Mouse (Mus musculus) embryo, embryonic 11 days (tissue): Measurements from ENCODE around the gene Samhd1.
A peak's percentile ranks its signal among the peaks of the same experiment; 100 is the strongest.

Experiments
- DNase-seq: peaks from one replicate; pipeline ENCODE4 v3.0.0-alpha.2; 2015

The Samhd1 gene

DNA sequence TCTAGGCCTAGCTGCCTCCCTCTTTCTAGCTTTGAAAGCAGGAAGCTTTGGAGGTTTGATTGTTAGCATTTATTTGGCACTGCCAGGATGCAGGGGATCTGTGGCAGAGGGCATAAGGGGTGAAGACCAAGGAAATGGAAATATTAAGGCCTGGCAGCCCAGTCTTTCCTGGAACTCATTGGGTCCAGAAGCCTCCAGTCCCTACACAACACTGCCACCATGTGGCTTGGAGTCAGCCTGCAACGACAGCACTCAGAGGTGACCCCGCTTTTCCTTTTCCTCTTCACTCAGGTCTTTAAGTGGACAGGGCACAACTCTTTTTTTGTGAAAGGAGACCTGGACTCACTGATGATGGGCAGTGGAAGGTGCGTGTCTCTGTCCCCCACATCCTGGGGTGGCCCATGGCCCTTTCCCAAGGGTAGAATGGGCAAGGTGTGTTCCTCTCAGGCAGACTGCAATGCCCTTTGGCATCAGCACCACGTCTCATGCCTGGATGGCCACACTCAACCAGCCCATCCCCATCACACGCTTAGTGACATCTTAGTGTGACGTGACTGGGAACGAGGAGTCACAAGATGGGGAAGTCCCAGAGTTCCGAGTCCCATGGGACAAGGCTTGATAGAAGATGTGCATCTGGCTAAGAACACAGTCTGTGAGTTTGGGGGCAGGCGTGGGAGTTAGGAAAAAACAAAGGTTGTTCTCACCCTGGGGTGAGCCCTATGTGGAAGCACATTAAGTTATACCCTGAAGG lies 39.9 kb downstream of the Samhd1 start:
- peak; percentile 80 for DNase-seq

DNA sequence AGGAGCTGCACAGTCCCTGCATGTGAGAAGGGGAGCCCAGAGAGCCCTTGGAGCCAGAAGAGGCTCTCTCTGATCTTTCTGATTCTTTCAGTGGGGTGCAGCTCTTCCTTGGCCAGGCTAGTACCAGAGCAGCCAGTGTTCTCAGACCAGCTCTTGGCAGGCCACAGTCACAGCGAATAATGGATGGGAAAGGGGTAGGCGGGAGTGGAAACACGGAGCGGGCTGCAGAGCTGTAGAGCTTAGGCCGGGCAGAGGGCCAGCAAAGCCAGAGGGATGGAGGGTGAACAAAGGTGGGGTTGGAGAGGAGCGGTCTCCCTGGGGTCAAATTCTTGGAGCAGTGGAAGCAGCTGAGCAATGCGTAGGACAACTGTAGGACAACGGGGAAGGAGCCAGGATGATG lies 43.0 kb downstream of the Samhd1 start:
- DNase-seq: no peak

DNA sequence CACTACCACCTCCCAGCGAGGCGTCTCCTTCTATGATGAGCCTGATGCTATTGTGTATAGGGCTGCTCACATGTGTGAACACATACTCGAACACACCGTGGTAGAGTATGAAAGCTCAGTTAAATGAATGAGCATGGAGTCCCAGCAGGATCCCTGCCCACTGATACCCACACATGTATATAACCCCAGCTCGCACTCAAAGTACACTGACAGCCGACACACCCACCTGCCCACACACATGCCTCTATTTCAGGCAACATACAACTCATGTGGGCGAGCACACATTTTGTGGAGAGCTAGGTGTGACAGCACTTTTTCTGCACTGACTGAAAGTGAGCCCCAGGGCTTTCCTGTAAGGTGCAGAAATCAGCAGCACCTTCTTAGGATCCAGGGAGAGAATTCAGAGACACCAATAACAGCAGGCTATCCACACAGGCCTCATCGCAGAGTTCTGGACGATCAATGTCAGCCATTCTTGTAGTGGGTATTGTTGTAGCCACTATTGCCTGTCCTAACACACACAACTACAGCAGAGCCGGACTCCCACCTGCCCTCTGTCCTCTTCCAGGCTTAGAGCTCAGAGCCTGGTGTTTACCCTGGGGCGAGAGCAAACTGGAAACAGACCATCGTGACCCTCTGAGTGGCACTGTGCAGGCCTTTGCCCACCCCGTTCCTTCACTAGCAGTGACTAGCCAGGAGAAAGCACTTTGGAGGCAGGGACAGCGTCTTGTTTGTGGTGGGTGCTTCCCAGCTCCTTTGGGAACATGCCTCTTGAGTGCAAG lies 47.3 kb downstream of the Samhd1 start:
- no peak for DNase-seq

DNA sequence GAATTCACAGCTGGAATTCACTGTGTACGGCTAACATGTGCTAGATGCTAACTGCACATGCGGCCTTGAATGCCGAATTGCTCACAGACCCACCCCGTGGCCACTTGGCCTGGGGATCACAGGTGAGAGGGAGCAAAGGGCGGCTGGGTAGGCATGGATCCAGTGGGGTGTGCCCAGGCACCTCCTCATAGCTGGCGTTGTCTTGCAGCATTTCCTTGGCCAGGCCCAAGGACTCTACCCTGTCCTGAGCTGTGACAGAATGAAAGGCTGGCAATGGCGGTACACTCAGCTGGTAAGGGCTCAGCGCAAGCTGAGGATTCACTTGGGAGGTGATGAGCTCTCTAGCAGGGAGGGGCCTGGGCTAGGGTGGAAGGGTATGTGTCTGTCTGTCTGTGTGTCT lies 48.3 kb downstream of the Samhd1 start, which contains the start of gene Tldc2:
TSS of gene Tldc2 (plus strand) at position 260 of the 400 bp plus-strand sequence.
- DNase-seq: no peak

DNA sequence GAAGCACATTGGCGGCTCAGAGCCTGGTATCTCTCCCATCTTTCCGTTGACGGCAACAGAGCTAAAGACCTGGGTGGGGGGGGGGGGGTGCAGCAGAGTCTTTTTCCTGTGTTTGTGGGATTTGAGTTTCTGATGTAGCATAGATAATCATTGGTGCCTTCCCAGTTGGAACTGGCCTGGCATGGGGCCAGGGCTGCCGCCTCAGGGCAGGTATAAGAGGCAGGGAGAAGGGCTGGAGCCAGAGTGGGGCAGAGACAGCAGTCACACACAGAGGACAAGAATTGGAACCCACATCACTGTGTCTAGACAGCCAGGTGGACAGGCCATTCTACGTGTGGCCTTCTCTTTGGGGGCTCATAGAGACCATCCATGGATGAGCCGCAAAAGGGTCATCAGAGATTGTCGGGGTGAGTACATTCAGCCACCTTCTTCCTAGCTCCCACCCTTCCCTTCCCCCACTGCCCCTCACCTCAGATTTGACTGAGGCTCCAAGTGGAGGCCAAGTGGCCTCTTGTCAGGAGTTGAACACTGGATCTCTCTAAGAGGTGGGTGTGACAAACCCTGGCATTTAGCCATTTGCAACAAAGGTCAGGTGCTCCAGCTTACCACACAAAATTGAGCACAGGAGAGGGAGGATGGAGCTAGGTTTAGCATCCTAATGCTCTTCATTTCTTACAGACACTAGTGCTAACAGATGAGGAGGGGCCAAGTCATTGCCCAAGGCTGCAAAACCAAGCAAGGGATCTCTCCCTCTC lies 50.1 kb downstream of the Samhd1 start:
- DNase-seq: no peak

DNA sequence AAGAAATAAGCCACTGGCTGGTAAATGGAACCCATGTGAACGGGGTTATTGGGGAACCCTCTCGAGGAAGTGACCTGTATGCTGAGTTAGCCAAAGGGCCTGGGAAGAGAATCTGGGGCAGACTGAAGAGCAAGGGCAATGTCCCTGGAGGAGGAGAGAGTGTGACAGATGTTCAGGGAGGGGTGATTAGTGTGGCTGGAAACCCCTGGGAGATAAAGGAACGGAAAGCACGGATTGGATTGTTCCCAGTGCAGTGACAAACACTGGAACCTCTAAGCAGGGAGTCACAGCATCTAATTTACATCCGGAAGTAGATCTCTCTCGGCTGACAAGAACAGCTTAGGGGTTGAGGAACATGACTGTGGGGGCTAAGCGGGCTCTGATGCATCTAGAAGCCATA lies 53.1 kb downstream of the Samhd1 start:
- no peak for DNase-seq

DNA sequence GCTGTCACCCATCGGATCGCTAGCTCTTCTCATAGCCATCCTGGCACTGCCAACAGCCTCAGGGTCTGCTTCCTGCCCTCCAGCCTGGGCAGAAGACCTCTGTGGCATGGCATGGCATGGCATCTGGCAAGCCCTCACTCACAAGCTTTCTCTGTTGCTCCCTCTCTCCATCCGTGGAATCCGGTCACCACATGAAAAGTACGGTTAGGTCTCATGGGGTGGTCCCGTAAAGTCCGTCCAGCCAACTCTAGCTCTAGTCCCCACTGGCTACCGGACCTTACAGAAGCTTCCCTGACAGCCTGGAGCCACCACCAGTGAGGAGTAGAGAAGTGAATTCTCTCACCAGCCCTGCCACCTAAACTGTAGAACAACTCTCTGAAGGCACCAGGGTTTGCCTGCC lies 53.7 kb downstream of the Samhd1 start:
- DNase-seq: no peak

DNA sequence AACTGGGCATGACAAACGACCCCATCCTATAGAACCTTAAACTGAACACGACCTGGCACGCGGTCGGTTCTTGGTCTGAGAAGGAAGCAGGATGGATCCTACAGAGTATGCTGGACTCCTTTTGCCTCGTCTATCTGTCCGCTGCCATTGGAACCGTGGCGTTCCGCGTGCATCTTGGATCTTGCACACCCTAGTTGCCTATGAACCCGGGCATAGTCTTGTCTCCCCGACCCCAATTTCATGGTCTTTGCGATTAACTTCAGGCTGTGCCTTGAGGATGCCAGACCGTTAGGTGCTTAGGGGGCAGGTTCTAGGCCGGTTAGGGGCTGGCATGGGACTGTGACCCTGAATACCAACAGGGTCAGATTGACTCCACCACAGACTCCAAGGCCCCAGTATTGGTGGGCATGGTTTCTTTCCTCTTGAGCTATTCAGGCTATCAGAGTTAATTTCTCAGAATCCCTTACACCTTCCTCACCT lies 55.3 kb downstream of the Samhd1 start:
- no peak for DNase-seq

DNA sequence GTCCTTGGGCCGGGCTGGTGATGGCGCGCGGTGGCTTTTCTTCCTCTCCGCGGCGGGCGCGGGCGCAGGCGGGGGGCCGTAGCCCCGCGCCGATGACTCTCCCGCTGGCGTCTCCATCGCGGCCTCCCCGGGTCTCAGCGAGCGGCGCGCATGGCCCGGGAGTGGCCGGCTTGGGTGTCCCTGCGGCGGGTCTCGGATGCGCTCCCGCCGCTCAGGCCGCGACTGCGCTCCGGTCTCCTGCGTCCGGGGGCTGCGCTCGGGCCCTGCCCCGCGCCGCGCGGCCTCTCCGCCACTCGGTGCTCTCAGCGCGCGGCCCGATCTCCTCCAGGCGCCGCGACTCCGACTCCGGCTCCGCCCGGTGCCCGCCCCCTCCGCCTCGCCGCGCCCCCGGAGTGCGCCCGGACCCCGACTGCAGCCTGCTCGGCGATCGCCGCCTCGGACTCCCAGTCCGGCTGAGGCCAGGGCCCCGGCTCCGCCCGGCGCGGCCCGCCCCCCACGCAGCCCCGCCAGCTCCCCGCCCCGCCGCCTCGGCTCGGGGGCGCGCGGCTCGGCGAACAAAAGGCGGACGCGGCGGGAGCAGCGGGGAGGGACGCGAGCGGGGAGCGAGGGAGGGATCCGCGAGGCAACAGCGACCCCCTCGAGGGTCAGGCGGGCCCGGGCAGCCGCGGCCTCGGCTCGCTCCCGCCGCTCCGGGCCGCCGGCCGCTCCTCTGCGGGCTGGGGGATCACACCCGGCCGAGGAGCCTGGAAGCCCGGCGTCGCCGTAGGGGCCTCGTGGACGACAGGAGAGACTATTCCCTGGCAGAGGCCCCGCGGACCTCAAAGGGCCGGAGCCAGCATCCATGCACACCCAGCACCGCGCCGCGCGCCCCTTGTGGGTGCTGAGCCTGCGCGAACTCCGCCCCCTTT lies 56.0 kb downstream of the Samhd1 start, which contains the start of gene Soga1:
TSS of gene Soga1 (minus strand) at position 462 of the 908 bp plus-strand sequence.
- DNase-seq: peak; percentile 95

DNA sequence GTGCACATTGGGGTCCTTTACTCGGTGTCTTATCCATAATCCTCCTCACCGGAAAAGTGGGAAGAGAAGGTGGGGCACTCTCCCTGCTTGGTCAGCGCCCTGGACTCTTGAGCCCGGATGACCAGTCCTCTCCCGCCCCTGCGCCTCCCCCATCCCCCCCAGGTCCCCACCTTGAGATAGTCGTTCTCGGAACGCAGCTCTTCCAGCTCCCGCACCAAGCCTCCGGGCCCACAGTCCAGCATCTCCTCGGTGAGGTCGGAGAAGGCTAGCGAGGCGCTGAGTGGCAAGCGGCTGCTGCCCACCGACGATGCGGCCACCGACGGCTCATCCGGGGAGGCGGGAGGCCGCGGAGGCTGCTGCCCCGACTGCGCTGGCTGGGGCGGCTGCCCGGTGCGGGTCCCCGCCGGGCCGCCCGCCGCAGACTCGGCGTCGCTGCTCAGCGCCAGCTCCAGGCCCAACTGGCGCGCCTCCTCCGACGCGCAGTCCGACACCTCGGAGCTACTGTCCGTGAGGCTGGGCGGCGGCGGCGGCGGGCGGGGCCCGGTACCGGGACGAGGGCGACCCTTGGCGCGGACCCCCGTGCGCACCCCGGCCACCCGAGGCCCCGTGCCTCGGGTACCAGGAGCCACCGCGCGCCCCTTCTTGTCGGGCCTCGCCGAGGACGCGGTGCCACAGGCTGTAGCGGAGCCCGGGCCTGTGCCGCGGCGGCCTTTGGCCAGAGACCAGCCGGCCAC lies 56.8 kb downstream of the Samhd1 start:
- DNase-seq: peak; percentile 46

DNA sequence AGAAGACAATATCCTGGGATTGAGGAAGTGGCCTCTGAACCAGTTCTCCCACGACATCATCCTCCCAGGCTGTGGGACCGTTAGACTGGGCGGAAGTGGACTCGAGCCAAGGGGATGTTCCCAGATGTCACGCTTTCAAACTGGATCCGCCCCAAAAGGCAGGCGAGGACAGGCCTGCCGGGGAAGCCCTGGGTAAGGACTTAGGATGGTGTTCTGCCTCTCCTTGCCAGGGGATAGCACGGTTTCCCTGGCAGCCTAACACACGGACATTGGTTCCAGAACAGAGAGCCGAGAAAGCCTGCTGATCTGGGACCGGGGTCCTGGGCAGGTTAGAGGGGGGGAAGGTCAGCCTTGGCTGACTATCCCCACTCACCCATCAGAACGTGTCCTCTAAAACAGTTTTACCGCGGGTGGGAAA lies 57.4 kb downstream of the Samhd1 start:
- peak; percentile 78 for DNase-seq

DNA sequence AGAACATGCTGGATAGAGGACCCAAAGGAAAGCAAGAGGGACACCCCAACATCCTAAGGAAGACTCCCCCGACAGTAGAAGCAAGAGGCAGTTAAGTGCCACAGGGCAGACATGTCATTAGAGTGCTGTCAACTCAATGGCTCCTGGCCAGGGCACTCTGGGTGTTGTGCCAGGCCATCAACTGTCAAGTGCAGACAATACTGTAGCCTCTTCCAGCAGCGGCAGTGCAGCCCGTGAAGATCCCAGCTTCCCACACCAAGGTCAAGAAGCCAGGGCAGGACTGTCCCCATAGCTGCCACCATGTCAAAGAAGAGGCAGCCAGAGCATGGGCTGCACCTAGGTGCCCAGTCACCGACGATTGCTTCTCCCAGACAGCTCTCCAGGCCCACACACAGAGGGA lies 57.9 kb downstream of the Samhd1 start:
- DNase-seq: no peak

DNA sequence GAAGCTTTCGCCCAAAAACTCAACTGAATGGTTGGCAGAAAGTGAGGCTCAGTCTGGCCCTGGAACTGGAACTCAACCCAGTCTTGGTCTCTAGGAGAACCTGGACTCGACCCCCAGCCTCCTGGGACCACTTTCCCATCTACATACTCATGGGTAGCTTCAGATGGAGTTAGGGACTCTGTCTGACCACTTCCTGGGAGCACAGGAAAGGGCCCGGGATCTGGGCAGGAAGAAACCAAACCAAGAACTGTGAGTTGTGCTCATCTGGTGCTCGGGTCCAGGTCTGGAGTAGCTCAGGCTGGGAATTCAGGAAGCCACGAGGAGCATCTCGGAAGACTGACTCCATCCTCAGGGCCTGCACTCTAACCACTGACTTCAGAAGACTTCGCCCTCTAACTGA lies 58.5 kb downstream of the Samhd1 start:
- no peak for DNase-seq

DNA sequence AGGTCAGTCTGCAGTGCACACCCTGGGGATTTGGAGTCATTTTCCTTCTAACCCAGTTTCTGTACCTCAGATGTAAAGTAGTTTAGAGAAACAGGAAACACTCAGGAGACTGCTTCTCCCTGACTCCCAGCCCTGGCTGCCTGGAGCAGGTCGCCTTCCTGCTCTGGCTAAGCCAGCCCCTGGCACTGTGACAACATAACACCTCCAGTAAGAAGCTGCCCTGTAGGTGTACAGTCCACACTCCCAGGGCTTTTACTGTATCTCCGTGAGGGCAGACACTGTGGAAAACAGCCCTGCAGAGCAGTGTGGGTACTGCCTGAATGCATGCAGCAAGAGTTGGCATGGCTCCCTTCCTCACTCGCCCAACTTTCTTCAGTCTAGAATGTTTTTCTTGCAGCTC lies 59.4 kb downstream of the Samhd1 start:
- DNase-seq: no peak

DNA sequence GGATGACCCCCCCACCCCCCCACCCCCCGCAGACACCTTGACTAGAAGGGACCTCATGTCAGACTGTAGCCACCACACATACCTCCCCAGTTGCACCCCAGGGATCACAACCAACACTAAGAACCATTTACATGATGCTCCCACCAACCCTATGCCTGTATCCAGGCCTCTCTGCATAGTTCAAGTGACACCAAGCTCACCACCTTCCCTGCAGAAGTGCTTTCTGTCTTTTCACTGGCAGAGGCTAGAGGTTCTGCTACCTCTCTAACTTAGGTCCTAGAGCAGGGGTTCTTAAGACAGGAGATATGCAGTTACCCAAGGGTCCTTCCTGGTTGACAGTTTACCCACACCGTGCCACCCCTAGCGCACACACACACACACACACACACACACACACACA lies 59.8 kb downstream of the Samhd1 start:
- DNase-seq: no peak

DNA sequence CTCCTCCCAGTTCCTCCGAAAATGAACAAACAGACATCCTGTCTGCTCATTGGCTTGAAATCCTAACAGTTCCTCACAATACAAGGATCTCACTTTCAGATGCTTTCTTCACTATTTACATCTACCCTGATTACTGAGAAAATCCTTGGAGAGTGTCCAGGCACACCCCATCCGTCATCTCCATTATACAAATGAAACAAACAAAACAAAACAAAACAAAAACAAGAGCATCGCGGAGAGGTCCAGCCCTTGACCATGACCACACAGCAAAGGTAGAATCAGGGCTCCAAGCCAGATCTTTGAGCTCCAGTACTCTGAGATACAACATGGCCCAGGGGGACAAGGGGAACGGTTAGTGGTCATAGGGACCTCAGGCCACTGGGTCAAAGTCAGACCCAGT lies 60.3 kb downstream of the Samhd1 start:
- no peak for DNase-seq

DNA sequence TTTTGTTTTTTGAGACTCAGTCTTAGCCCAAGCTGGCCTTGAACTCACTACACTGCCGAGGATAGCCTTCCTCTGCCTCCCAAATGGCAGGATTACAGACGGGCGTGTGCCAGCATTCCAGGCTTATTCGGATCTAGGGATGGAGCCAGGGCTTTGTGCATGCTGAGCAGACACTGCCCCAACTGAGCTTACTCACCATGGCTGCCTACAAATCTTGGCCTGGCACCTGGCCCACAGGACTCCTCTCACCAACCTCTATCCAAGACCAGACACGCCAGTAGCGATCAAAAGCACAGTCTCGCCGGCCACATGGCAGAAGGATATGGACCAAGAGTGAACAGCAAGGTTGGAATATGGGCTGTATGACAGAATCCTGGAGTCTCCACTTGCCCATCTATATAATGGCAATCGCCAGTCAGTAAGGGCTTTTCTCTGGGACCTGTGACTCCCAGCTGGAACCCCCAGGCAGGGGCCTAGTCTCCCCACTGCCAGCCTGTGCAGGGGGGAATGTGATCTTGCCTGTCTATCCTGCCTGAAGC lies 60.8 kb downstream of the Samhd1 start:
- no peak for DNase-seq

DNA sequence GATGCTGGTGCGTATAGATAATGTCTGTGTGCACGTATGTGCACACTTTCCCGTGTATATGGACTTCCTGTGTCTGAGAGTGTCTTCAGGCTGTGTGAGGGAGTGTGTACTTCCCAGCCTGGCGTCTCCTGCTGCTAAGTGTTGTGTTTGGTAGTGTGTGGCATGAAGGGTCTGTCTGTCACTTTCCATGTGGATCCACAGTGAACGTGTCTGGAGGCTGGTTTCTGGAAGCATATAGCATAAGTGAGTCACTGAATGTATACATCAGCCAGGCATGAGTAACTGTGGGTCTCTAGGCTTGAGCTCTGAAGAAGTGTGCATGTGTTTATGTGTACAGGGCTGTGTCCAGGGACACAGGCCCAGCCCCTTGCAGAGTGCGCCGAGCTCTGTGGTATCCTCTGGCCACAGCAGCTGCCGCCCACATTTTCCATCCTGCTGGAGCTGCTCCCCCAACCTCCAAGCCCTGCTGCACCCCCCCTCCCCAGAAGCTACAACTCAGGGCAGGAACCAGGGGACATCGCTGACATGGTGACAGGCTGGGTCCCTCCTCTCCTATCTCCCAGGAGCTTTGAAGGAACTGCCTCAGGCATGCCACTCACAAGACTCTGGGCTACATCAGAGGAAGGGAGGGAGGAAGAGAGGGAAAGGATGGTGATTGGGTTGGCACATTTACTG lies 61.5 kb downstream of the Samhd1 start:
- DNase-seq: no peak

DNA sequence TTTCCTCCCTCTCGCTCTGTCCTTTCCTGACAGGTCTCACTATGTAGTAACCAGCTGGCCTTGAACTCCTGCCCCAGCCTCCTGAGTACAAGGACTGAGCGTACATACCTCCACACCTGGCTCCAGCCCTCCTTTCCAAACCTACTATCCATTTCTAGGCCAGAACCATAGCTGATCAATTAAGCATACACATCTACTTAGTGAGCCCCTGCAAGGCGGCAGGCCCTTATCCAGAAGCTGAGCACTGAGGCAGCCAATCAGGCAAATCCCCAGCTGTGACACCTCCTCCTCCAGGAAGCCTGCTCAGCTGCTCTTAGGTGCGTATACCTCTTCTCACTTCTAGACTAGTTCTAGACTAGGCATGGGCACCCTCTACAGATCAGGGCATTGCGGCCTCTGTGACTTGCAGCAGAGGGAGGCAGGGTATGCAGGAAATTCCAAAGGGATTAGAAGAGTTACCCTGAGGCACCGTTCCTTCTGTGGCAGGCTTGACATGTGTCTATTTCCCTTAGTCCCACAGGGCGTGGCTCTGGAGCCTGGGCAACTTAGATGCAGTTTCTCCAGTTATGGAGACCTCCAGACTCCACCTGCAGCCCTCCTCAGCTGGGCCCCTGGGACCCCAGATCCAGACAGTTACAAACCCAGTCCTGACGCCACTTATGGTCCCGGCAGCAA lies 62.6 kb downstream of the Samhd1 start:
- no peak for DNase-seq

DNA sequence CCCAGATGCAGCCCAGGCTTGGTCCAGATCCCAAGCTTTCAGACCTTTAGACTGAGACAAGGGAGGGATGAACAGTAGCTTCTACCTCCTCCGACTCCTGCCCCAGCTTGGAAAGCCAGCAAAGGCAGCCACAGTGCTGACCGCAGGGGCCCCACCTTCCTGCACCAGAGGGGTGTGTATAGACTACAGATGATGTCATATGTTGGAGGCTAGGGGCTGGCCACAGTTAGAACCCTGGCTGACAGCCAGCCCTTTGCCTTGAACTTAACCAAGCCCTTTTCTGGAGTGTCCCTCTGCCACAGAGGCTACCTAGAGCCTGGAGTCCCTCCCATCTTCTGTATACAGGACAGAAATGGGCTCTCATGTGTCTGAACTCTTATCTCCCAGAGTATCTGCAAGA lies 63.5 kb downstream of the Samhd1 start:
- DNase-seq: no peak
